ENCODE assay signal across 7 mouse cellular contexts in the genomic region with DNA sequence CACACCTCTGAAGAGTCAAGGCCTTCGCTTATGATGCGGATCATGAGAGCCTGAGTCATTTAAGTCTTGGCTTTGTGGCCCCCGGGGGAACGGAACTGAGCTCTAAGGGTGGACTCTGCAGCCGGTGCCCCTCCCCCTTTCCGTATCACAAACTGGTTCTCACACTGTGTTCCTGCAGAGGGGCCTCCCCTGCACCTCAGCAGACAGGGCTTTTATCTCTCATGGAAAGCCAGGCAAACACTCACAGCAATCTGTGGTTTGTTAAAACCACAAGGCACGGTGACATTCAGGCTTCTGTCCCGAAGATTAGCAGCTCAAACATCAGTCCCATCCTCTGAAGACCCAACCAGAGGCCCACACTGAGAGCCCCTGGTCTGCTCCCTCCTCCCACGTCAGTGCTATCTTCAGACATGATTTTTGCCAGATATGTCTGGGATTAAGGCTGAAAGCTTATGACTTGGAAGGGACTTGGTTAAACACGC. TPM values are rescaled to one million over a fixed set of nuclear protein-coding genes. Genes with fewer than 3 reads are reported as not detected.
DNase-seq lines count a peak whose midpoint lies in the region; ATAC-seq and TF ChIP-seq lines count a peak whose summit lies in the region.

No protein-coding gene starts in this region.

- peaks cover 18% of the 10 kb centered on the region for H3K4me1 ChIP-seq in kidney, postnatal 0 days (replicated peaks; ENCODE audit: insufficient read depth, low read length)

- no peak overlapping the region for H3K4me2 ChIP-seq in kidney, postnatal 0 days (ENCODE audit: low read length)

- H3K9me3 ChIP-seq in kidney, postnatal 0 days (replicated peaks; ENCODE audit: low read length): no peaks in the 10 kb centered on the region

- ATAC-seq in granulocyte monocyte progenitor cell, adult 5-6 weeks (replicated peaks; ENCODE audit: poor library complexity, severe bottlenecking): peak; percentile 43
- ATAC-seq in kidney, postnatal 0 days (replicated peaks; ENCODE audit: low FRiP score, low read depth): no peak
- ATAC-seq in megakaryocyte progenitor cell, adult 5-6 weeks (replicated peaks; ENCODE audit: poor library complexity): peak; percentile 68

- H3K9ac ChIP-seq in kidney, postnatal 0 days (ENCODE audit: low read depth, low read length): no peak overlapping the region

- peak; percentile 77 for DNase-seq in 416B (ENCODE audit: low read depth)
- DNase-seq in CD4-positive, CD25-positive, alpha-beta regulatory T cell, adult 2 months (ENCODE audit: low read depth, low spot score): peak; percentile 86
- peak; percentile 30 for DNase-seq in kidney, postnatal 0 days (ENCODE audit: low spot score)
- peak; percentile 51 for DNase-seq in yolk sac, embryonic 10.5 days (ENCODE audit: low spot score)
- no peak for DNase-seq in urinary bladder, adult 2 months (ENCODE audit: low spot score)

- H3K4me3 ChIP-seq in kidney, postnatal 0 days (replicated peaks; ENCODE audit: low read depth, low read length): no peak overlapping the region

- no peaks in the 10 kb centered on the region for H3K27me3 ChIP-seq in kidney, postnatal 0 days (ENCODE audit: insufficient read depth, low read length)

- no peak overlapping the region for H3K27ac ChIP-seq in kidney, postnatal 0 days

- no peaks in the 10 kb centered on the region for H3K36me3 ChIP-seq in kidney, postnatal 0 days (ENCODE audit: insufficient read depth, low read length)

- TF ChIP-seq CTCF in kidney, postnatal 0 days (IDR thresholded peaks at IDR 0.05; ENCODE audit: low read depth): no peak

- WGBS in kidney, postnatal 0 days: 27% methylated on average over 10 of the region's 10 CpGs

RNA-seq across cellular contexts. Expression of a gene that starts 59.6 kb away (rescaled TPM):
- 17.4 and 18.3 TPM in 2 replicates for total RNA-seq in granulocyte monocyte progenitor cell, adult 5-6 weeks (2014; fragmentation: Nextera tagmentation)
- total RNA-seq in granulocyte monocyte progenitor cell, adult 5-6 weeks (2017): 6.5 and 7.7 TPM in 2 replicates
- 5.4 and 5.9 TPM in 2 replicates for polyA plus RNA-seq in kidney, postnatal 0 days (2015; fragmentation: Nextera tagmentation; extraction: Ambion mirVana)
- 12.8 and 15.6 TPM in 2 replicates for total RNA-seq in megakaryocyte progenitor cell, adult 5-6 weeks (2015)
- 6.5 and 7.2 TPM in 2 replicates for total RNA-seq in megakaryocyte progenitor cell, adult 5-6 weeks (2017)
- polyA plus RNA-seq in urinary bladder, adult 2 months (2012; rRNA removed): 7.8 and 13.3 TPM in 2 replicates
